Mouse (Mus musculus) ovary, postnatal 36 days (tissue): ENCODE results near the gene Tbx10.
"Not testable (repeated sequence)": the region's sequence is repeated elsewhere in the genome, so short reads cannot be mapped to it uniquely, and the experiment has no call there.

Experiments
- DNase-seq: peaks from one replicate; pipeline ENCODE4 v3.0.0; 2022; ENCODE audit warnings: low spot score, mixed read lengths

The Tbx10 gene

DNA sequence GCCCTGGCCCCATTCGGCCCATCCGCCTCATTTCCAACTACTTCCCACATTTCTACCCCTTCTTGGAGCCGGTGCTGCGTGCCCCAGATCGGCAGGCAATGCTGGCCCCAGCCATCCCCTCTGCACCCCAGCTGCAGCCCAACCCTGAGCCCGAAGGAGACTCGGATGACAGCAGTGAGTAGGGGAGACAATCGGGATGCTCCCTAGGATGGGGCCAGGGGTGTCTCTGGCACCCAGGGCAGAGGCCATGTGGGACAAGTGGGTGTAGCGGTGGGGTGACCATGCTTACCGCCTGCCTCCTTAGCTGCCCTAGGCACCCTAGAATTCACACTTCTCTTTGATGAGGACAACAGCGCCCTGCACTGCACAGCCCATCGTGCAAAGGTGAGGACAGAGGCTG, 11.1 kb downstream of the Tbx10 start:
- DNase-seq = no peak

DNA sequence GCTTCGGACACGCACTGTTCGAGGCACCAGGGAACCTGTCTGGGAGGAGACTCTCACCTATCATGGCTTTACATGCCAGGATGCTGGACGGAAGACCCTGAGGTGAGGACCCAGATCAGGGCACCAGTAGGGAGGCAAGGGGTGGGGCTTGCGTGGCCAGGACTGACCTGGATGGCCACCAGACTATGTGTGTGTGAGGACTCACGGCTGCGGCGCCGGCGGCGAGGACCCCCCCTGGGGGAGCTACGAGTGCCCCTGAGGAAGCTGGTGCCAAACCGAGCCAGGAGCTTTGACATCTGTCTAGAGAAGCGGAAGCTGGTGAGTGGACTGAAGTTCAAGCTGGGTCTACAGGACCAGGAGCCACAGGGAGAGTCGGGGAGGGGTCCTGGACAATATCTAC, 11.8 kb downstream of the Tbx10 start:
- no peak for DNase-seq

DNA sequence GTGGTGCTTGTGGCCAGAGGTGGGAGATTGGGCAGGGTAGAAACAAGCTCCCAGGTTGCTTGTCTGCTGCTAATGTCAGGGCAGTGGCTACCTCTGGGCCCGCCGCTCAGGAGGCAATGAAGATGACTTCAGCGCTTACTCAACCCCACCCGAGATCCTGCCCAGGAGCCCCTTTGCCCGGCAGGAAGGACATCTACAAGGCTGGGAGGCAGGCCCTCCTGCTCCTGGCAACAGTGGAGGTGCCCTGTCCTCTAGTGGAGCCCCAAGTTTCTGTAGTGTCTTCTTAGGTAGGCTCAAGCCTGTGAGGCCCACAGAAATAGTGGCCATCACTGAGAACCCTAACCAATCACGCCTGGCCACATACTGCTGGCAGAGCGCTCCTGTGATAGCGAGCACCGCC, 12.5 kb downstream of the Tbx10 start:
- no peak for DNase-seq

DNA sequence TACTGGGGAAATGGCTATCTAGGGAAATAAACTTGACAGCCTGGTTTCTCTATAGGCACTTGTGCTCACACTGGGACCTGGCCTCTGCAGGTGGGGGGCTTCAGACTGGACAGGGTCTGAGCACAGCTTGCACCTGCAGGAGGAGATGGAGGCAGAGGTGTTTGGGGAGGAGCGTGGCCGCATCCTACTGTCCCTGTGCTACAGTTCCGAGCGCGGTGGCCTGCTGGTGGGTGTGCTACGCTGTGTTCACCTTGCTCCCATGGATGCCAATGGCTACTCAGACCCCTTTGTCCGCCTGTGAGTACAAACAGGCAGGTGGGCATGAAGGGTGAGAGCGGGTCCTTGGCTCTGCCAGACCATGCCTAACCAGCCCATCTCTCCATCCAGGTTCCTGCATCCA, 13.4 kb downstream of the Tbx10 start:
- no peak for DNase-seq

DNA sequence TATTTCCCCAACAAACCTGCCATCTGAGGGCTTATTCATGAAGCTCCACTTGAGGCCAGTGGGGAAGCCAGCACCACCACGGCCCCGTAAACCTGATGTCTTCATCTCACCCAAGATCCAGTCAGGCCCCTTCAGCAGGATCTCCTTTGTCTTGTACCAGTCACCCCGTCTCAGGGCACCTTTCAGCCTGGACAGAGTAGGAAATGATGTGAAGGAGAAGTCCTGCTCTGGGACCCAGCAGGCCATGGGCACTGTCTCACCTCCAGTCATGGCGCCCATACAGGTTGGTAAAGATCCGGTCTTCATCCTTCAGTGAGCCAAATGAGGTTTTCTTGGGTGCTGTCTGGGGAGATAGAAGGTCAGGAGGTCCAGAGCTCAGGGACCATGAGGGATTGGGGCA, 18.5 kb downstream of the Tbx10 start:
- no peak for DNase-seq

DNA sequence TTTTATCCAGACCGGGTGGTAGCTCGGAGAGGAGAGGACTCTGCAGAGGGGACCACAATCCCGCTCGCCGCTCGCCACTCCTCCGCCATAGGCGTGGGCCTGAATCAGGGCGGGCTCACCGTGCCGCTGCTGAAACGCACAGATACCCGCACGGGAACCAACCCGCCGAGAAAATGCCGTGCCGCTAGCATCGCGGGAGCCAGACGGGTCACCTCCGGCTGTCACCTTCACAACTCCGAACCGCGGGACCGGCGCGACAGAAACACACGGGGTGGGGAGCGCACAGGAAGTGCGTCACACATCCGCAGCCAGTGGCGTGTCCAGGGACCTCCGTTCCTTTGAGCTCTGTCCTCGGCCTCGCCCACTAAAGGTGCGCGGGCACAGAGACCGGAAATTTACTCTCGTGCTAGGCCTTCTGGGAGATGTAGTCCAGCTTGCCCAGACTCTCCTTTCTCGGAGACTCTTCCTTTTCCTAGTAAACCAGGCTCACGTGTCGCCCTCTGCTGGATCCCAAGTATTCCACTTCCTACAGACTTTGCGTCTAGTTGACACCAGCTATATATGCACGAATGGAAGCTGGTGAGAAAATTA, 20.0 kb downstream of the Tbx10 start, which contains the start of gene Ndufv1:
TSS of gene Ndufv1 (minus strand) at position 375 of the 591 bp plus-strand sequence.
- DNase-seq = peak; percentile 93

DNA sequence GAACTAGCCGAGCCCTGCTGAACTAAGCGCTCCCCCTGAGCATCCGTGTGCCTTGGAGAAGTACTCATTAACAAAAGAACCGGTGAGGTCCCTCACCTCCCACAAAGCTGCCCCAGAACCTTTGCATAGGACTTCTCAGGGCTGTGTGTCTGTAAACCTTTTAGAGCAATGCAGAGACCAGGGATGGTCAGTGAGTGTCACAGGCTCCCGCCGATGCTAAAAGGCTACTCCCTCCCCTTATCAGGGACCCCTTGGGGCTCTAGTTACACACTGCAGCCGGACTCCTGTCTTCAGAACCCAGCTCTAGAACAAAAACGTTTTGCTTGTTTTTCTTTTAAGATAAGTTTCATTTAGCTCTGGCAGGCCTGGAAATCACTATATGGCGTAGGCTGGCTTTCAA, 20.5 kb downstream of the Tbx10 start:
- no peak for DNase-seq

DNA sequence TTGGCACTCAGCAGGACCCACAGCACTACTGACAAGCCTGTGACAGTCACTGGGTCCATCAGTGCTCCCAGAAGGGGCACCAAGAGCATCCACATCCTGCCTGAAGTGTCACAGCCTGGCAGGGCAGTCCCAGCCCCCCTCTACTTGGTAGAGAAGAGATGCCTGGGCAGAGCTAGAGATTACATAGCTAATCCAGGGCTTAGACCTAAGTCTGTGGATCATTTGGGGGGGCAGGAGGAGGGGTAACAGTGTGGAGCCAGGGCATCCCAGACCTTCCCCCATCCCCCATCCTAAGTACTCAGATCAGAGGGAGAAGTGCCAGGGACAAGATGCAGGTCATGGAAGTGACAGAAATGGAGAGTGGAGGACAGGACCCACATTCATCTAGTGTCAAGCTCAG, 22.2 kb downstream of the Tbx10 start:
- no peak for DNase-seq

DNA sequence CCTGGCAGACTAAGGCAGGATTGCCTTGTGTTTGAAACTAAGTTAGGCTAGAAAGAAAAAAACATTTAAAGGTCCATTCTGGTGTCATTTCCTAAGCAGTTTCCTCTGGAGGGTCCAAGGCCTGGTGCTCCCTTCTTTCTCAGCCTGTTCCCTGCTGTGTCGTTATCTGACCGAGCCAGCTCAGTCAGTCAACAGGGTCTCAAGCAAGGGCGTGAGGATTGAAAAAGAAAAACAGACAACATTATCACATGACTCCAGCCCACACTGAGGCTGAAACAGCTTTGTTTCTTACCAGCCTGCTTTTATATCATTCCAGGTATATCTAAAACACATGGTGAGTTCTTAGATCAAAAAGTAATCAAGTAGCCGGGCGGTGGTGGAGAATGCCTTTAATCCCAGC, 23.1 kb downstream of the Tbx10 start:
- DNase-seq = no peak

DNA sequence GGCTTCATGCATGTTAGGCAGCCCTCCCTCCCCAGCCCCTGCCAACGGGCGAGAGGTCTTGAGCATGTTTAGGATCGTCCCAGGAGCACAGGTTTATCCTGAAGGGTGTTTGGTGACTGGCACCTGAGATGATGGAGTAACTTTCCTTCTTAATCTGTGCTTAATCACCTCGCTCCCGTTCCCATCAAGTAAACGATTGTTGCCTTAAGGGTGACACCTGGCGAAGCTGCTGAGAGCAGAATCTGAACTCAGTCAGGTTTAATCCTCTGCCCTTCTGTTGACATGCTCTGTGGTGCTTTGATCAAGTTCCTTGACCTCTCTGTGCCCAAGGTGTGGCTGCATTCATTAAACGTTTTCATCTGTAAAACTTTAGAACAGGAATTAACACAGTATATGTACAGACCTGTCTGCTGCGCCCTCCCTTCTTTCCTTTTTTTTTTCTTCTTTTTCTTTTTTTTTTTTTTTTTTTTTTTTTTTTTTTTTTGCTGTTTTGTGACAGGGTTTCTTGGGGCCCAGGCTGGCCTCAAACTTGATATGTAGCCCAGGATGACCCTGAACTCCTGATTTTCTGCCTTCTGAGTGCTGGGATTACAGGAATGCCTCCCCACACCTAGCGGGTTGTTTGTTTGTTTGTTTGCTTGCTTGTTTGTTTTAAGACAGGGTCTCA, 25.5 kb downstream of the Tbx10 start:
- no peak for DNase-seq

DNA sequence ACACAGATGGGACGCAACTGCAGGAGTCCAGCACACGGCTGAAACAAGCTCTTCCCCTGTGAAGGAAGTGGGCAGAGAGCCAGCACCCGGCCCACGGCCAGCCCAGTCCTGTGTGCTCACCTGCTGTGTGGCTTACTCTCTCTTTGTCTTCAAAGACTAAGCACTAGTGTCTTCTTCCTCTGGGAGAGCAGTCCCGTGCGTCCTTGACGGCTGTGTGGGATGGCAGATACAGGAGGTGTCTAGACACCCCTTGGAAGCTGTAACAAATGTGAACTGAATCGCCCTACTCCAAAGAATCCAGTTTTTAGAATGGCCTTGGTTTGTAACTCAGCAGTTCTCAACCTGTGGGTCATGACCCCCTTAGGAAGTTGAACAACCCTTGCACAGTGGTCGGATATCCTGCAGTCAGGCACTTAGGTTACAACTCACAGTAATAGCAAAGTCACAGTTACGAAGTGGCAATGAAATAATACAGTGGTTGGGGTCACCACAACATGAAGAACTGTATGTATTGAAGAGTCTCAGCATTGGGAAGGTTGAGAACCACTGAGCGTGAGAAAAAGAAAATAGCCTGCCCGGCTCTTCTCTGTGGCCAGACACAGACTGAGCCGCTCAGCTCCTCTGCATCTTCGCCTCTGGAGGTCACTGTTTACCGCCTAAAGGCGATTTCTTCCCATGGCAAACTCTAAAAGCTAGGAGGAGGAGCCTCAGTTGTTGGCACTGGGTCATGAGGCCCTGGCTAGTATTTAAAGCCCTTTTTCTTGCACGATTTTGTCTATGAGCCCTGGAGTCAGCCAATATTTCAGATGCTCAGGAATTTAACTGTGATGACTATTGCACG, 26.4 kb downstream of the Tbx10 start:
- peak; percentile 75 for DNase-seq

DNA sequence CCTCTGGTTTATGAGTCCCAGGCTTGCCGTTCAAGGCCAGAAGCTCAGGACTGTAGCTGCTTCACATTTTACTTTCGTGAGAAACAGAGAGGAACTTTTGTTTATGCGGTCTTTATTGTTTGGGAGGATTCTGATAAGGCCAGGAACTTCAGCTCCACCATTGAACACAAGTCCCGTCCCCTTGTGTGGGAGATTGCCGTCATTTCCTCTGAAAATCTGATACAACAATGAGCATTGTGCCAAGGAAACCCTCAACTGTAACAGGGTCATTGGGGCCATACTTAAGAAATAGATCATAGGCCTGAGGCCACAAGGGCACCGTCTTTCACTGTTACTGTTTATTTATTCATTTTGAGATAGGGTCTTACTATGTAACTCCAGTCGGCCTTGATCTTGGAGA, 30.6 kb downstream of the Tbx10 start:
- no peak for DNase-seq

DNA sequence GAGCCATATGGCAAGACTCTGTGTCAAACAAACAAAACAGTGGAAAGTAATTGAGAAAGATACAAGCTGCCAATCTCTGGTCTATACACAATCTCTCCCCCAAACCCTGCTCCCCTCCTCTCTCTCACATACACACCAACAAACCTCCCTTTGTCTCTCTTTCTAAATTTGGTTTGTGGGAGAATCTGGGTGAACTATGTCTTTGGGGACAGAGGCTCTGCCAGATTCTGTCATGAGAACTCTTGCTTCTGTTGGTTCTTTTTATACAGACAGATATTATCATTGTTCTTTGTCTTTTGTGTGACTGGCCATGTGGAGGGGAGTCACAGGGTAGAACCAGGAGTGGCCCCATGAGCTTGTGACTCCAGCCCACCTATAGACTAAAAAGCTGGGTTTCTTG, 35.0 kb downstream of the Tbx10 start:
- no peak for DNase-seq

DNA sequence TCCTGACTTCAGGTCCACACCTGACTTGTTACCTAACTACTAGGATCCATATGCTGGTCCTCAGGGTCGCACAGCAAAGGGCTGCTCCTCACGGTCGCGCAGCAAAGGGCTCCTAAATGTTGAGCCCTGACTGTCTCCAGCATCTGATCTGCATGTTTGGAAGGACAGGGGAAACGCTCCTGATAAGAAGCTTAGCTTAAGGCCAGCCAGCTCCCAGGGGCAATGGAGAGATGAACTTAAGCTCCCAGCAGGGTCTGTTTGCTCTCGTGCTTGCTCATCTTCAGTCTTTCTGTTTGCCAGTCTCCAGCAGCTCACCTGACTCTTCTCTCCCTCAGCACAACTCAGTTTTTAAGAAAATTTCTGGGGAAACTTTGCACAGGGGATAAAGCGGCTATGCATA, 40.1 kb downstream of the Tbx10 start:
- no peak for DNase-seq

DNA sequence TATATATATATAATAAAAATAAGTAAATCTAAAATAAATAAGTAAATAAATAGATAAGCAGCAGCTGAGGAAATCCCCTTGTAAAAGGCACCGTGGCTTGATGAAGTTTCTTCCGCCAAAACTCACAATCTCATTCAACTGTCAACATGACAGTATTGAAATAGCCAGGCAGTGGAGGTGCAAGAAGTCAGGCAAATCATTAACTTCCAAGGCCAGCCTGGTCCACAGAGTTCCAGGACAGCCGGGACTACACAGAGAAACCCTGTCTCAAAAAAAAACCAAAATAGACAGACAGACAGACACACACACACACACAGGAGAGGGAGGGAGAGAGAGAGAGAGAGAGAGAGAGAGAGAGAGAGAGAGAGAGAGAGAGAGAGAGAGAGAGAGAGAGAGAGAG, 40.7 kb downstream of the Tbx10 start:
- DNase-seq = no peak

DNA sequence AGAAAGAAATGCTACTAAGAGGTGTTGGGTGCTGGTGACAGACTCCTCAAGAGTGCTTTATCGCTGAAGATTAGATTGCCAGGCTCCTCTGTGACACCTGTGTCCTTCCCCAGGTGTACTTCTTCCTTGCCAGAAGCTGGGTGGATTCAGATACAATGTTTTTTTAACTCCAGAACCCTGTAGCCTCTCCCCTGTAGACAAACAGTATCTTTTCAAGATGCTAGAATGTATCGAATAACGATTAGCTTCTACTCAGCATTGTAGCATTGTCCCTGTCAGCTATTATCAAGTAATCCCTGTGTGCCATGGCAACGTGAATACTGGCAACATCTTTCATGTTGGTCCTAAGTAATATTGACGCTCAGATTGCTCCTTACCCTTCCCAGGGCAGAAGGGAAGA, 41.2 kb downstream of the Tbx10 start:
- DNase-seq = no peak

DNA sequence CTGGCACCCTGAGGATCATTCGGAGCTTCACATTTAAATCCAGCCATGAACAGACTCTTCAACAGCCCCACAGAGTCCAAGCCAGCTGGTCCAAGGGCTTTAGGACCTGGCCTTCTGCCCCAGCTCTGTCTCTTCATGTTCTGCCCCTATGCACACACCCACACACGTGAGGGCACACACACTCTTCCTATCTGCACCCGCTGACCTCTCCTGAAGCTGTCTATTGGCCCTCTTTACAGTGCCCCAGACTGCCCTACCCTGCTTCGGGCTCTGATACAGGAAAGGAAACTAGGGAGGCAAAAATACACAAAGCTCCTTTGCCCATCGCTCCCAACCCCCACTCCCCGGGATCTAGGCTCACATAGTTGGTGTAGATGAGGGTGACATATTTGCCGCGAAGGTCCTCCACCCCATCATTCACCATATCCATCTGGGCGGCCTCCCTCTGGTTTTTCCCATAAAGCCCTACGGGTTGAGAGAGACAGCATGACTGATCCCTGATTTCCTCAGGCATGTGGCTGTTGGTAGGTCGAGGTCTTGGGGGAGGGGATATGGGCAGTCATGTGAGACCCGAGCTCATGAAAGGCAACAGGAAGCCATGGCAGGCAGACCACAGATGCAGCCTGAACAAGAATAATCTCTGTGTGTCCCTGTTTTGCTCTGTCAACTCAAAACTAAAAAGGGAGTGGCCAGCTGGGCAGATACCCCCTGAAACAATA, 43.9 kb downstream of the Tbx10 start:
- no peak for DNase-seq

DNA sequence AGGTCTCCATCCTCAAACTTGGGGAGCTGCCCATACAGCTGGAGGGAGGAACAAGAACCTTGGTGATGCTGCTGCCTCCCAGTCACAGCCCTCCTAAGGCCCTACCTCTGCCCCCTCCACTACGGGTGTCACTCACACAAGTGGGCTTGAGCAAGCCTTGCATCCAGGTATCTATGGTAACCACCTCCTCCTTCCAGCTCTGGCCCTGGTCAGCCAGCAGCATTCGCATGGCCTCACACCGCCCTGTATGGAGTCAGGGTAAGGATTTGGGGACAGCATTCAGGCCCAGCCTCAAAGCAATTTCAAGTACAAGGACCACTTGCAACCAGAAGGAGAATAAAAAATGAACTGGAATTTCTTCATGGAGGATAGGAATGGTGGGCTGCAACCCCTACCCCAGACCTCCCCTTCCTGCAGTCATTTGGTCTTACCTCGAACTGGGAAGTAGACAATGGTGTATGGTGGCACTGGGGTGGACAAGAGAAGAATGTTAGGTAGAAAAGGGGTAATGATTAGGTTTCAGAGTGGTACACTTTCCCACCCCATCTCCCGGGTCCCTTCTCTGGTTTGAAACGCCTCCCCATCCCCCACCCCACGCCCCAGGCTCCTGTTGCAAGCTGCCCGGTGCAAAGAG, 44.7 kb downstream of the Tbx10 start:
- DNase-seq = not testable (repeated sequence)

DNA sequence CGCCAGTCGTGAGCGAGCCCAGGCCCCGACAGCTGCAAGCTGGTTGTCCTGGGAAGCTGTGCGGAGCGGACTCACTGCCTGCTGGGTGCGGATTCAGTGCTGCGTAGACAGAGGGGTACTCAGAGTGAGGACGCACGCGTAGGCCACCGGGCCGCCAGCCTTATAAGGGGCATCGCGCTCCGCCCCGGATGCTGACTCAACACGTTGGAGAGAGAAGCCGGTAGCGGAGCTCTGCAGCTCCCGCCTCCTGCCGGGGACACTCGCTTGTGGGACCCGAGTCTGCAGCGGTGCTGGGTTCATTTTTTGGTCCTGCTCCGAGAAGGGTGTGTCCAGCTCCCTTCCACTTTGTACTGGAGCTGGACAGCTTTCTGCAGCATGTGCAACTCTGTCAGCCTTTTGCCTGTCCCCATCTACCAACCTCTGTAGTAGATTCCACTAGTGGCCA, 45.3 kb downstream of the Tbx10 start, which contains the start of gene Gstp1:
TSS of gene Gstp1 (minus strand) at position 198 of the 445 bp plus-strand sequence.
- DNase-seq = peak; percentile 88

DNA sequence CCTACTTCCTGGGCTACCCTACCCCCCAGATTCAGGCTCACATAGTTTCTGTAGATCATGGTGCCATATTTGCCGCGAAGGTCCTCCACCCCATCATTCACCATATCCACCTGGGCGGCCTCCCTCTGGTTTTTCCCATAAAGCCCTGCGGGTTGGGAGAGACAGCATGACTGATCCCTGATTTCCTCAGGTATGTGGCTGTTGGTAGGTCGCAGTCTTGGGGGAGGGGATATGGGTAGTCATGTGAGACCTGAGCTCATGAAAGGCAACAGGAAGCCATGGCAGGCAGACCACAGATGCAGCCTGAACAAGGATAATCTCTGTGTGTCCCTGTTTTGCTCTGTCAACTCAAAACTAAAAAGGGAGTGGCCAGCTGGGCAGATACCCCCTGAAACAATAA, 48.4 kb downstream of the Tbx10 start:
- not testable (repeated sequence) for DNase-seq

DNA sequence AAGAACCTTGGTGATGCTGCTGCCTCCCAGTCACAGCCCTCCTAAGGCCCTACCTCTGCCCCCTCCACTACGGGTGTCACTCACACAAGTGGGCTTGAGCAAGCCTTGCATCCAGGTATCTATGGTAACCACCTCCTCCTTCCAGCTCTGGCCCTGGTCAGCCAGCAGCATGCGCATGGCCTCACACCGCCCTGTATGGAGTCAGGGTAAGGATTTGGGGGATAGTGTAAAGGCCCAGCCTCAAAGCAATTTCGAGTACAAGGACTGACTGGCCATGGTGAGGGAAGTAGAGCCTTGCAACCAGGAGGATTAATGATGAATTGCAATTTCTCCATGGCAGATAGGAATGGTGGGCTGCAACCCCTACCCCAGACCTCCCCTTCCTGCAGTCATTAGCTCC, 48.9 kb downstream of the Tbx10 start:
- not testable (repeated sequence) for DNase-seq

DNA sequence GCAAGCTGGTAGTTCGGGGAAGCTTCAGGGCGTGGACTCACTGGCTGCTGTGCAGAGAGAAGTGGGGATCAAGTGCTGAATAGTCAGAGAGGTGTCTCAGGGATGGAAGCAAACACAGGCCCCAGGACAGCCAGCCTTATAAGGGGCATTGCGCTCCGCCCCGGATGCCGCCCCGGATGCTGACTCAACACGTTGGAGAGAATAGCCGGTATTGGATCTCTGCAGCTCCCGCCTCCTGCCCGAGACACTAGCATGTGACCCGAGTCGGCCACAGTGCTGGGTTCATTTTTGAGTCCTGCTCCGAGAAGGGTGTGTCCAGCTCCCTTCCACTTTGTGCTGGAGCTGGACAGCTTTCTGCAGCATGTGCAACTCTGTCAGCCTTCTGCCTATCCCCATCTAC, 49.6 kb downstream of the Tbx10 start:
- no peak for DNase-seq
